Mouse (Mus musculus): ENCODE measurements around the gene Gm28053.

- TF ChIP-seq CTCF (conservative IDR thresholded peaks at IDR 0.05; ENCODE audit: insufficient read depth, insufficient read length, low read depth, low read length) = no peak
- TF ChIP-seq POLR2A (IDR thresholded peaks at IDR 0.05; ENCODE audit: low read depth, low read length) = no peak
Observed at GRCm38 (mm10) chr6:48768178-48768869, 49.9 kb downstream of the Gm28053 start.
